Mouse (Mus musculus) E14TG2a.4 (cell line): ENCODE data around the gene D11Wsu47e.

Experiments
- CTCF ChIP-seq: conservative IDR thresholded peaks from 2 replicates; pipeline ENCODE4 v1.5.1; 2014; ENCODE audit warnings: low read length
- NANOG ChIP-seq: IDR thresholded peaks from 2 replicates; pipeline ENCODE4 v1.6.1; 2014; ENCODE audit warnings: borderline replicate concordance, low read length, mixed read lengths
- POU5F1 ChIP-seq: IDR thresholded peaks from 2 replicates; pipeline ENCODE4 v1.6.1; 2014; ENCODE audit warnings: low read length, borderline replicate concordance

- TF ChIP-seq CTCF (no peak), POU5F1 (no peak), NANOG (no peak)
Observed at GRCm38 (mm10) chr11:113681979-113682378, 2.2 kb upstream of the D11Wsu47e start.
